Mouse (Mus musculus) C2C12 (cell line): ENCODE results near the gene Fam229b.

Experiments
- CEBPB ChIP-seq: IDR thresholded peaks from one replicate; pipeline ENCODE4 v1.6.1; 2011; ENCODE audit warnings: low read depth, mild to moderate bottlenecking, control low read depth, moderate library complexity
- CTCF ChIP-seq: IDR thresholded peaks from one replicate; pipeline ENCODE4 v1.5.1; 2011; ENCODE audit not compliant: control insufficient read depth, insufficient read depth, insufficient read length
- MAX ChIP-seq: IDR thresholded peaks from one replicate; pipeline ENCODE4 v1.6.1; 2011; ENCODE audit warnings: mild to moderate bottlenecking, control low read depth
- MYOD1 ChIP-seq: IDR thresholded peaks from one replicate; pipeline ENCODE4 v1.6.1; 2011; ENCODE audit warnings: low read depth; ENCODE audit not compliant: control insufficient read depth, insufficient read length
- MYOG ChIP-seq: IDR thresholded peaks from one replicate; pipeline ENCODE4 v1.6.1; 2011; ENCODE audit not compliant: control insufficient read depth, insufficient read length; ENCODE audit errors: extremely low read depth
- USF1 ChIP-seq: IDR thresholded peaks from one replicate; pipeline ENCODE4 v1.6.1; 2011; ENCODE audit warnings: low read depth, mild to moderate bottlenecking, control low read depth, moderate library complexity

DNA sequence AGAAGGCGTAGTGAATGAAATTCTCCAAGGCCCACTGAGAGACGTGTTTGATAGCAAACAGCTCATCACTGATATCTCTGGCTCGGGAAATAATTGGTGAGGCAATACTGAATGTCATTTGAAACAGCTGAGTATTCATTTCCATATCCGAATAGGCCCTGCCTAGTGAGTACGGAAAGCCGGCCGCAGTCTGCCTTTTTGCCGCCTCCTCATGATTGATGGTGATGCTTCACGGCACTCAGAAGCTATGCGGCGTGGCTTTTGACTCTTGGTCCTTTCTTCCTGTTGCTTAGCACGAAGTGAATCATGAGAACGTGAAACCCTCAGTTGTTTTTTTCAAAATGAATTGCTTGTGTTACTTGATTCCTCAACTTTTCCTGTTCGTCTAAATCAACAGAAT, 7.1 kb upstream of the Fam229b start:
- TF ChIP-seq CTCF (no peak), MAX (no peak), MYOD1 (no peak), MYOG (no peak), USF1 (no peak), CEBPB (no peak)
